Mouse (Mus musculus) G1E (cell line): ENCODE data around the gene Ghrl. TPM values are rescaled to one million over a fixed set of nuclear protein-coding genes. Genes with fewer than 3 reads are reported as not detected.
"Not testable (repeated sequence)": the region's sequence is repeated elsewhere in the genome, so short reads cannot be mapped to it uniquely, and the experiment has no call there.

Source experiments
- ATAC-seq: 2 replicates; pipeline ENCODE4 v1.8.0; 2016; ENCODE audit warnings: mild to moderate bottlenecking; ENCODE audit not compliant: insufficient number of reproducible peaks, poor library complexity, low FRiP score, severe bottlenecking; ENCODE audit errors: extremely low read depth
- DNase-seq: peaks from one replicate; pipeline ENCODE4 v3.0.0; 2012; ENCODE audit warnings: low spot score
- H3K27me3 ChIP-seq: 2 replicates; pipeline ENCODE4 v1.6.1; 2012; ENCODE audit warnings: mild to moderate bottlenecking, low read length, inconsistent platforms; ENCODE audit not compliant: insufficient read depth
- H3K36me3 ChIP-seq: replicated peaks from 2 replicates; pipeline ENCODE3; 2012; ENCODE audit warnings: mild to moderate bottlenecking, inconsistent platforms
- H3K4me1 ChIP-seq: 2 replicates; pipeline ENCODE4 v1.6.1; 2012; ENCODE audit warnings: low read depth, low read length, inconsistent platforms, mixed read lengths; ENCODE audit not compliant: insufficient read depth
- H3K4me3 ChIP-seq: 2 replicates; pipeline ENCODE4 v1.5.1; 2012; ENCODE audit warnings: low read depth, mild to moderate bottlenecking, inconsistent platforms, low read length, moderate library complexity, mixed read lengths
- H3K9me3 ChIP-seq: replicated peaks from 2 replicates; pipeline ENCODE4 v1.6.1; 2012; ENCODE audit warnings: inconsistent platforms
- CTCF ChIP-seq: IDR thresholded peaks from 2 replicates; pipeline ENCODE4 v1.5.1; 2012; ENCODE audit warnings: low read depth, low read length, inconsistent platforms, mixed read lengths
- GATA1 ChIP-seq: IDR thresholded peaks from 2 replicates; pipeline ENCODE4 v1.6.1; 2012; ENCODE audit warnings: borderline replicate concordance, low read length, inconsistent platforms, mixed read lengths
- GATA2 ChIP-seq: IDR thresholded peaks from 2 replicates; pipeline ENCODE4 v1.6.1; 2012; ENCODE audit warnings: low read depth, low read length, inconsistent platforms, borderline replicate concordance
- POLR2AphosphoS5 ChIP-seq: IDR thresholded peaks from 2 replicates; pipeline ENCODE4 v1.6.1; 2012; ENCODE audit warnings: low read depth, low read length, inconsistent platforms; ENCODE audit not compliant: insufficient replicate concordance
- TAL1 ChIP-seq: conservative IDR thresholded peaks from 2 replicates; pipeline ENCODE4 v1.6.1; 2012; ENCODE audit warnings: low read depth, low read length, inconsistent platforms, mixed read lengths
- polyA plus RNA-seq: library from polyadenylated mRNA; stranded (reverse); fragments of >175 nt; gene quantifications from 2 replicates; pipeline ENCODE4 v1.2.3, GENCODE M21; 2012
- total RNA-seq, 2 experiments: library from RNA; stranded (forward) in 1 of 2; stranded (reverse) in 1 of 2; fragments of 200-1000 nt in 1 of 2; fragments of >200 nt in 1 of 2; fragmentation: Nextera tagmentation in 1 of 2; gene quantifications; 2 replicates each; pipeline ENCODE4 v1.2.3; 2014 to 2017

Ghrl gene
- total and polyA plus RNA-seq, 3 experiments: not detected

- DNase-seq: no peak
- Histone ChIP-seq H3K36me3 (peaks cover 99% of the 10 kb centered on the region), H3K27me3 (no peaks in the 10 kb centered on the region), H3K4me1 (peaks cover 5% of the 10 kb centered on the region; the same call in 1 of the 2 replicates), H3K9me3 (no peaks in the 10 kb centered on the region), H3K4me3 (no peak overlapping the region)
- ATAC-seq: no peak
- TF ChIP-seq TAL1 (no peak), POLR2AphosphoS5 (no peak), GATA2 (no peak), GATA1 (no peak), CTCF (no peak)
Measured at GRCm38 (mm10) chr6:113728181-113728580, 8.5 kb upstream of the Ghrl start.

- no peak for DNase-seq
- TF ChIP-seq CTCF: no peak
- TF ChIP-seq GATA2: no peak
- no peak for TF ChIP-seq POLR2AphosphoS5
- TF ChIP-seq TAL1: no peak
- no peak for TF ChIP-seq GATA1
- Histone ChIP-seq H3K4me1 (peaks cover 2% of the 10 kb centered on the region; the same call in 1 of the 2 replicates), H3K27me3 (no peaks in the 10 kb centered on the region), H3K36me3 (peaks cover 99% of the 10 kb centered on the region), H3K9me3 (no peaks in the 10 kb centered on the region), H3K4me3 (no peak overlapping the region)
- no peak for ATAC-seq
Measured at GRCm38 (mm10) chr6:113721061-113721460, 1.4 kb upstream of the Ghrl start.

GRCm38 (mm10) chr6:113717541-113717940 is 2.1 kb downstream of the Ghrl start:
- no peaks in the 10 kb centered on the region for H3K27me3 ChIP-seq
- peaks cover 99% of the 10 kb centered on the region for H3K36me3 ChIP-seq
- H3K4me1 ChIP-seq: peaks cover 27% of the 10 kb centered on the region
- ATAC-seq (no peak), DNase-seq (no peak)
- no peak overlapping the region for H3K4me3 ChIP-seq
- TF ChIP-seq GATA1 (no peak), CTCF (no peak), TAL1 (no peak), POLR2AphosphoS5 (no peak), GATA2 (no peak)
- no peaks in the 10 kb centered on the region for H3K9me3 ChIP-seq

GRCm38 (mm10) chr6:113714797-113715196 is 4.9 kb downstream of the Ghrl start:
- Histone ChIP-seq H3K27me3 (no peaks in the 10 kb centered on the region), H3K9me3 (no peaks in the 10 kb centered on the region), H3K36me3 (peaks cover 99% of the 10 kb centered on the region), H3K4me1 (peaks cover 29% of the 10 kb centered on the region), H3K4me3 (no peak overlapping the region)
- TF ChIP-seq GATA2 (no peak), TAL1 (no peak), POLR2AphosphoS5 (no peak), CTCF (no peak), GATA1 (no peak)
- DNase-seq: no peak
- ATAC-seq: no peak

- ATAC-seq: peak; percentile 61
- peak; percentile 11 for DNase-seq
Measured at GRCm38 (mm10) chr6:113714276-113714675, 5.4 kb downstream of the Ghrl start.

GRCm38 (mm10) chr6:113713389-113713788 is 6.3 kb downstream of the Ghrl start:
- H3K27me3 ChIP-seq, DNase-seq, H3K9me3 ChIP-seq, H3K4me3 ChIP-seq, ATAC-seq: not testable (repeated sequence)
- Histone ChIP-seq H3K4me1 (peaks cover 29% of the 10 kb centered on the region), H3K36me3 (peaks cover 99% of the 10 kb centered on the region)

More at GRCm38 (mm10) chr6:113714276-113714675, 5.4 kb downstream of the Ghrl start:
- Histone ChIP-seq H3K36me3 (peaks cover 99% of the 10 kb centered on the region), H3K27me3 (no peaks in the 10 kb centered on the region), H3K4me3 (no peak overlapping the region), H3K4me1 (peaks cover 29% of the 10 kb centered on the region), H3K9me3 (no peaks in the 10 kb centered on the region)
- no peak for TF ChIP-seq TAL1

- H3K27me3 ChIP-seq: no peaks in the 10 kb centered on the region
- peaks cover 99% of the 10 kb centered on the region for H3K36me3 ChIP-seq
- H3K4me3 ChIP-seq: no peak overlapping the region
- ATAC-seq: no peak
- H3K4me1 ChIP-seq: peaks cover 29% of the 10 kb centered on the region
- no peaks in the 10 kb centered on the region for H3K9me3 ChIP-seq
- TF ChIP-seq GATA2: no peak
- TF ChIP-seq POLR2AphosphoS5: no peak
- TF ChIP-seq GATA1: no peak
- DNase-seq: no peak
Measured at GRCm38 (mm10) chr6:113712718-113713117, 7.0 kb downstream of the Ghrl start.
